Mouse (Mus musculus): ENCODE measurements around the gene E130311K13Rik.

E130311K13Rik gene

DNA sequence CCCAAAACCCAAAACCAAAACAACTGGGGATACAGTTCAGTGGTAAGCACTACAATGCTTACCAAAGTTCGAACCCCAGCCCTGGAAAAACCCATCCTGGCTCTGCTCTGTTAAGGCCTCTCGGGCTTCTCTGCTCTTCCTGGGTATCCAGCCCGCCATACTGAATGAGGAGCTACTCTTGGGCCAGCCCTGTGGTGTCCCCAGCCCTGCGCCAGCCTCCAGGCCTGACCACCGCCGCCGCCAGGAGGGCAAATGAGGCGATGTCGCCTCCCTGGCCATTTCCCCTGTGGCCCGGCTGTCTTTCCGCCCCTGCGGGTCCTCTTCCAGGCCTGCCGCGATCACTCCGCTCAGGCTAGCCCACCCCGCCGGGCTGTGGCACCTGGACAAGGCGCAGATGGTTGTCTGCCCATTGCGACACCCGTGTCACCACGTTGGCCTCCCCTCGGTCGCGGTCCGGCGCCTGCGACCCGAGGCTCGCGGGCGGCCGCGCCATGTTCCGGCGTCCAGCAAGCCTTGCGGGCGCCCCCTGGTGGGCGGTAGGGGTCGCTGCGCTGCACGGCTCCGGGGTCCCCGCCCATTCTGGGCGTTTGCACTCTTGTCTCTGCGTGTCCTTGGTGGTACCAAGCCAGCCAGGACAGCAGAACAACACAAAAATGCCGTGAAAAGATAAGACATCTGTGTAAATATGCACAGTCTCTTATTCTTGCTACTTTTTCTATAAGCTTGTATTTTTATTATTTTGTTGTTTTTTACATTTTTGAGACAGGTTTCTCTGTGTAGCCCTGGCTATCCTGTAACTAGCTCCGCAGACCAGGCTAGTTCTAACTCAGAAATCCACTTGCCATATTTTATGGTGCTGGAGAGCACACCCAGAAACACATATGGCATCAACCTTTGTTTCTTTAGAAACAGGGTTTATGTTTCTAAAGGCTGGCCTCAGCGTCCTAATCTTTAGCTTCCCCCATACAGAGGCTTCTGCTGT is at the start of gene E130311K13Rik:
Gene E130311K13Rik, minus strand, starts transcription at position 595 of the 982 bp plus-strand sequence.
- peak; percentile 86 for DNase-seq (ENCODE audit: low spot score)

DNA sequence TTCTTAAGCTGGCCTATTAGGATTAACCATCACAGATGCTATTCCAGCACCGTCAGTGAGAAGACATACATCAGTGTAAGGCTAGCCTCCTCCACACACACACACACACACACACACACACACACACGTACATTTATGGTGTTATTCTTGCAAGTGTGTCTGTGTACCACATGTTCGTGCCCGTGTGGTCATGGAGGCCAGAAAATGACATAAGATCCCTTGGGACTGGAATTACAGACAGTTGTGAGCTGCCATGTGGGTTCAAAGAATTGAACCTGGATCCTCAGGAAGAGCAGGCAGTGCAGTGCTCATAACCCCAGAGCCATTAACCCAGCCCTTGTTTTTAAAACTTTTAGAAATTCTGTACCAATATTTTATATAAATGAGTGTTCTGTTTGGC is 48.6 kb upstream of the E130311K13Rik start:
- no peak for DNase-seq (ENCODE audit: low spot score)

DNA sequence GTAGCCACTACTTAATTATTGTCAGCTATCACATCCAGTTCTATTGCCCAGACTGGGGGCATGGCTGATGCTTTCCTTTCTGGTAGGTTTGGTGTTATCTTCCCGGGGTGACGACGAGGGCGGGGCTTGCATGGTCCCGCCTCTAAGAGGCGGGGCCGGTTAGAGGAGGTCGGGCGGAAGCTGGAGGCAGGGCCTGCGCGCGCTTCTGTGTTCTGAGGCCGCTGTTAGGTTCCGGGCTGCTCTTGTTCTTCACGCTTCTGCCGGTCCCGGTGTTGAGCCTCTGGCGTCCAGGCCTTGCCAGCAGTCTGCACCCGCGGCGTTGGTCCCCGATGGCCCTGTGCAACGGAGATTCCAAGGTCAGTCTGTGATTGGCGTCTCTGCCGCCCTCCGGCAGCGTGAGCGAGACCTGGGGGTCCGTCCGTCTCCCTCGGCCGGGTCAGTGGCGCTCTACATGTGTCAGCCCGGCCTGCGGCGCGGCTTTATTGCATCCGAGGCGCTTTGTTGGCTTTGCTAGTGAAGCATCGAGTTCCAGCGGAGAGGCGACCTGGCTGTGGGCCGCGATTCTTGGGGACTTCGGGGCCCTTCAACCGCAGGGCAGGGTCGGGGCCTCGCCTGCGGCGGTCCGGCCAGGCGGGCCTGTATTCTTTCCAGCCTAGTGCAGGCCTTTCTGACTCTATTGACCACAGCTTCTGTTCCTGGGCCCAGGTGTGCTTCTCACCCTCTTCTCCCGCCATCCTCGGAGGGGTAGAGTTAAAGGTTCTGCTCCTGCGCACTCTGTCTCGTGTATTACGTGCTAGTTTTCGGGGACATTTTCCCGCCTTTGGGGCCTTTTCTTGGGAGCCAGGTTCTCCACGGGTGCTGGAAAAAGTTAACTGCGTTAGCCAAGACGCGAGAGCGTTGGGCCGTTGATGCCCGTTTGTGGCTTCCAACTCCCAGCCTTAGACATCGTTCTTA is 47.0 kb upstream of the E130311K13Rik start, which contains the start of gene Gmps:
Gene Gmps, plus strand, starts transcription at position 152 of the 954 bp plus-strand sequence.
- peak; percentile 76 for DNase-seq (ENCODE audit: low spot score)

DNA sequence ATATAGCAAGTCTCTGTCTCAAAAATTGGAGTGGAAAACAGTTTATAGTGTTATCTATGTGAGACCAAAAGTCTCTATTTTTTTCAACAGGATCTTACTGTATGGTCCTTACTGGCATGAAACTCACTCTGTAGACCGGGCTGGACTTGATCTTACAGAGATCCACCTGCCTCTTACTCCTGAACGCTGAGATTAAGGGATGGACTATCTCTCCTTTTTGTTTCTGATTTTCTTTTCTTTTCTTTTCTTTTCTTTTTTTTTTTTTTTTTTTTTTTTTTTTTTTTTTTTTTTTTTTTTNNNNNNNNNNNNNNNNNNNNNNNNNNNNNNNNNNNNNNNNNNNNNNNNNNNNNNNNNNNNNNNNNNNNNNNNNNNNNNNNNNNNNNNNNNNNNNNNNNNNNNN is 36.7 kb upstream of the E130311K13Rik start:
- DNase-seq (ENCODE audit: low spot score) = no peak

DNA sequence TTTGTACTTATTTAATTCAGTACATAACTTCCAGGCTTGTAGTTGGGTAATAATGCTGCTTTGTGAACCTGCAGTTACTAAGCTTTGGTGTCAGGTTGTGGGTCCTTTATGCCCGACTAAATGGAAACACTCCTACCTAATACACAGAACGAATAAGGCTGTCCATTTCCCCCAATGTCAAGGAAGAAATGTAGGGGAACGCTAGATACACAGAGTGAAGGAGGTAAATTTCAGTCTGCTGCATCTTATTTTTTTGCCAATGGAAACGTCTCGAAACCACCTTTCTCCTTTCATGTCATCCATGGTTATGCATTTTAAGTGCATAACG is 35.6 kb upstream of the E130311K13Rik start:
- DNase-seq (ENCODE audit: low spot score) = no peak

DNA sequence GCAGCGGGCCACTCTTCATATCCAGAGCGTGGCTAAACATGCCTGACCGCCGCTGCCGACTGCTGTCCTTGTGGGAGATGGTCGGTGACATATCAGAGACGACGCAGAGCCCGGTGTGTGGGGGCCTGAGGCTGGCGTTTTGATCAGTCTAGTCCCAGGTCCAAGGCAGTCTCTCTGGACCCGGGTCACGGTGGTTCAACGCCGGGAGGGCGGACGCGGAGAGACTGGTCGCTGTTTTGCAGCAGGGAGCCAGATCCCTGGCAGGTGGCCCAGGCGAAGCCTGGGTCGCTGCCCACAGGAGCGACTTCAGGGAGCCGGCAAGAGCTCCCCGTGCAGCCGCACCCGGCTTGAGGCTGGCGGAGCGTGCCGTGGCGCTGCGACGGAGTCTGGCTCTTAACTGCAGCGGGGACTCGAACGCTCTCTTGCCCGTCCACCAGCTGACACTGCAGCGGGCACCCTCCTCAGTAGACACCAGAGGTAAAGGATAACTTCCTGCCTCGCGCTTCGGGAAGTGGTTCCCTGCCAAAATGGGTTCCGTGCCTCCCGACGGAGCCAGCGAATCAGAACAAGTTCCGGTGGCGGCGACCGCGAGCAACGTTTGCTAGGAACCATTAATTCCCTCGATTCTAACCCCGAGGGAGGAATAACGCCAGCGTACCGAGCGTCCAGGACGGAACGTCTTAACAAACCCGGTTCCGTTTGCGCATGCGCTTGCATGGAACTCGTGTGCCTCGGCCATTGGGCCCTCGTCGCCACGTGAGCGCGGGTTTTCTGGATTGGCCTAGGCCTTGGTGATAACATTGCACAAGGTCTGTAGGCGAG is 35.0 kb upstream of the E130311K13Rik start, which contains the start of gene Slc33a1:
Gene Slc33a1, minus strand, starts transcription at position 669 of the 822 bp plus-strand sequence.
- peak; percentile 98 for DNase-seq (ENCODE audit: low spot score)

DNA sequence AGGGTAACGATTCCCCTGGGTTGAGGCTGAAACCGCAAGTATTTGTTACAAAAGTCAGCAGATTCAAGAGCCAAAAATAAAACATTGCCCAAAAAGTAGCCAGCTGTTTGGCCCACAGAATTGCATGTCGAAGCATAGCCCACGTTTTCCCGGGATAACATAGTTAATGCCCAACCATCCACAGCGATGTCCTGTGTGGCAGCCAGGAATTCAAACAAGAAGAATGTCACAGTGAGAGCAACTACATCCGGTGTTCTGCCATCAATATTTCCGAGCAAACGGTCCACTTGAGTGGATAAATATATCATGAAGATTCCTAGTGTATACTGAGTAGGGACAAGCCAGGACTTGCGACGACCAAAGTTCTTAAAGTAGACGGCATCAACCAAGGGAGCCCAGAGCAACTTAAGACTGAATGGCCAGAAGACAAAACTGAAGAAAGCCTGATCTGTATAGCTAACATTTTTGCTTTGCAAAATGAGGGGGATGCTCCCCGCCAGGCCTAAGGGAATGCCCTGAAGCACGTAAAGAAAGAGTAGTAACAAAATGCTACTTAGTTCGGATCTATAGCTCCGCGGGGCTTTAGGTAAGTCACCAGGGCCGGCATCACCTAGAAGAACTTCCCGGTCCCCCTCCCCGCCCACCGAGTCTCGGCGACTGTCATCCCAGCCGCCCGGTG is 34.3 kb upstream of the E130311K13Rik start:
- no peak for DNase-seq (ENCODE audit: low spot score)

DNA sequence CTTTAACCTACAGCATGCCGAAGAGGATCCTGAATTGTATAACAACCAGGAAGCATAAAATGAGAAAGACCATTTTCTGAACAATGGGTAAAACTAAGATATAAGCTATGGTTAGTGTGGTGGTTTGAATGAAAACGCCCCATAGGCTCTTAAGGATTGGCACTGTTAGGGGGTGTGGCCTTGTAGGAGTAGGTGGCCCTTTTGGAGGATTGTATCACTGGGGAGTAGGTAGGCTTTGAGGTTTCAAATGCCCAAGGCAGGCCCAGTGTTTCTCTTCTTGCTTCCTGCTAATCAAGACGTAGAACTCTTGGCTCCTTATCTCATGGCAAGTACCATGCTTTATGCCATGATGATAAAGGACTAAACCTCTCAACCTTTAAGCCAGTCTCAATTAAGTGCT is 20.6 kb upstream of the E130311K13Rik start:
- DNase-seq (ENCODE audit: low spot score) = no peak

DNA sequence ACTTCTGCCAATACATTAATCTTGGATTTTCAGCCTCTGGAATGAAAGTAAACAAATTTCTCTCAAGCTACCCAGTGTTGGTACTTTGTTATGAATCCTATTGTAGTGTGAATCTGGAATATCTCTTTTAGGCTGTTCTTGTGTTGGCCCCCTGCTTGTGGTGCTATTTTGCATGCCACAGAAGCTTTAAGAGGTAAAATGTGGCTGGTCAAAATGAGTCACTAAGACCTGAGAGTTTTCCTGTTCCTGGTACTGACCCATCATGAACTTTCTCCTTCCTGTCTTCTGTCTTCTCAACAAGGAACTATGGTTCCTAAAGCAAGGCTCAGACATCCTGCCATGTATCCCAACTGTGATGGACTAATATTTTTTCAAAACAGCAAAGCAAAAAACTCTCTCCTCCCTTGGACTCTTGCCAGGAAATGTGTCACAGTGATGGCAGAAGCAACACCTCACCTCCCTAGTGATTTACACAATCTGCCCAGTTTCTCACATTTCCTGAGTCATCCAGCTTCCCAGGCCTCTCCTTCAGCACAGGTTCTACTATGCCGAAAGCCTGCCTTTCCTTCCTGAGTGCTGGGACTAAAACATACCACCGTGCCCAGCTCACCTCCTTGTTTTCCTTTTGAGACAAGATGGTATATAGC is 12.1 kb upstream of the E130311K13Rik start:
- DNase-seq (ENCODE audit: low spot score) = no peak

DNA sequence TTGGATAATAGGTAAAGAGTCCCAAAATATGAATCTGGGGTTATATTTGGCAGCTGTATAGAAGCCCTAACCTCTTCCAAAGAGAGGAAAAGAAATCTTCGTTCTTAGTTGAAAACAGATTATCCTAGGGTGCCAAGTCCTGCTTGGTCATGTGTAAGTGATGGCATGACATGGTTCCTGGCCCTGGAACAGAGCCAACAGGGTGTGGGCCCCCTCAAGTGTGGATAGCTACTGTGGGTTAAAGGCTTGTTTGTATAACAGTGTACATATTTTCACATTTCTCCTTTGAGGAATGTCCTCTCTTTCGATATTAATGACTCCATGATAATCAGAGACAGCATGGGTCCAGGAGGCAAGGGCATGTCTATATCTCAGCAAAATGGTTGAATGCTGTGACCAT is 9.7 kb upstream of the E130311K13Rik start:
- no peak for DNase-seq (ENCODE audit: low spot score)

DNA sequence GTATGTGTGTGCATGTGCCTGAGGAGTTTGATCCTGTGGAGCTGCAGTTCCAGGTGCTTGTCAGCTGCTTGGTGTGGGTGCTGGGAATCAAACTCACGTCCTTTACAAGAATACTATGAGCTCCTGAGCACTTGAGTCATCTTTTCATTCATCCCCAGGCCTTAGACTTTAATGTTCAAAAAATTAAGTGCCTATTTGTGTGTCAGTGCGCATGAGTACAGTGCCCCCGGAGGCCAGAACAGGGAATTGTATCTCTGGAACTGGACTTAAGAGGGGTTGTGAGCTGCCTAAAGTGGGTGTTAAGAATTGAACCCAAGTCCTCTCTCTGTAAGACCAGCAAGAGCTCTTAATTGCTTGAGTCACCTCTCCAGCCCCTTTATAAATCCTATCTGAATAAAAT is 9.6 kb downstream of the E130311K13Rik start:
- no peak for DNase-seq (ENCODE audit: low spot score)

DNA sequence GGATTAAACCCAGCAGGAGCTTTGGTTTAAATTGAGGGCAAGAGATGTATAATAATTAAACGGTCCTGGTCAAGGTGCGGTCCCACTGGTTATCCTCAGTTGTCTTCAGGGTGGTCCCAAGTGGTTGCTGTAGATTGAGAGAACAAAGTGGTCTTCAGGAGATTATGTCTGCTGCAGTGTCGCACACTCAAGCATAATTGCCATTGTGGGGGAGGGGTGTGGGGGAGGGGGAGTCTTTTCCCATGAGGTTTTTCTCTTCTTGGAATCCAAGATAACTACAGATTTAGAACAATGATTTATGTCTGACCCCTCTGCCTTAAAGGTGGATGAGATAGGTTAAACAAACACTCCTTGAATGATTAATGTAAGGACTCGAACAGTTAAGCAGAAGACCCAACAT is 19.0 kb downstream of the E130311K13Rik start:
- no peak for DNase-seq (ENCODE audit: low spot score)

DNA sequence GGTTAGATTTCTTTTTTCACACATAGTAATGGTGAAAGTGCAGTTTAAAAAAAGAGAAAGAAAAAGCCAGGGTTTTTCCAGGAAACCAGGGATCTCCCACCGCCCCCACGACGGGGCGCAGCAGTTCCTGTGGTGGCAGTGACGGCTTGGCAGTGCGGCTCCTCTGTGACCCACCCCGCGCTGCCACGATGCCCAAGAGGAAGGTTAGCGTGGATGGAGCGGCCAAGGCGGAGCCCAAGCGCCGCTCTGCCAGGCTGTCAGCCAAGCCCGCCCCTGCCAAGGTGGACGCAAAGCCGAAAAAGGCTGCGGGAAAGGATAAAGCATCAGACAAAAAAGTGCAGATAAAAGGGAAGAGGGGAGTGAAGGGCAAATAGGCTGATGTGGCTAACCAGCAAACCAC is 24.0 kb downstream of the E130311K13Rik start:
- DNase-seq (ENCODE audit: low spot score) = no peak

DNA sequence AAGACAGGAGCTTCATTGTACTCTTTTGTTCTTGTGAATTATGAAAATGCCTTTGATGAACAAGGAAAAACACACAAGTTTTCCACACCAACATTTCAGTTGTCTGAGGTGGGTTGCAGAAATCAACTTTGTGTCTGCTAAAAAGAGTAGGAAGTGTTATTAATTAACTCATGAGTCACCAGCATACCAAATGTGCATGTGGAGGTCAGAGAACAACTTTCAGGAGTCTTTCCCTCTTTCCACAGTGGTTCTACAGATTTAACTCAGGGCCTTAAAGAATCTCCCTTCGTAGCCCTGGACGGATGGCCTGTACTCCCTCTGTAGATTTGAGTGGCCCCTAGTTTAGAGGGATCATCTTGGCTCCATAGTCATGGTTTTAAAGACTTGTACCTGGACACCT is 25.1 kb downstream of the E130311K13Rik start:
- DNase-seq (ENCODE audit: low spot score) = no peak

DNA sequence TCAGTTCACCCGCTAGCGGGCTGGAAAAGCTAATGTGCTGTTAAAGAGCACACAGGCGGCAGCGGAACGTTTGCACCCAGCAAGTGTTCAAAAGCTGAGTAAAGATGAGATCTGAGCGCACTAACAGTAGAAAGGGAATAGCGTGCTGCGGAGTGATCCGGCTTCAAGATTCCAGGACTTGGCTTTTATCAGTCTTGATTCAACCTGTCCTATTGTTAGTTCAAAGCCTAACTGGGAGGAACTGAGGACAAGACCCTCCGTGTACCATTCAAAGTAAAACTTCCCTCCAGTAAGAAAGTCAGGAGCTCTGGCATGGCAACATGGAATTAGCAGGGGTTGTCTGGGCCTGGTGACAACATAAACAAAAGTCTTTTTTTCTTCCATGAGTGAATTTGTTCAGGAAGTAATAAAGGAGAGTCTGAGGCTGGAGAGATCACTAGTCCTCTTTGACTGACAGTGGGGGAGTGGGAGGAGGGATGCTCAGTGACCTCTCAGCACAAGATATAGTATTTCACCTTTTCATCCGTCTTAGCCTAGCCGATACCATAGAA is 29.2 kb downstream of the E130311K13Rik start:
- DNase-seq (ENCODE audit: low spot score) = no peak

DNA sequence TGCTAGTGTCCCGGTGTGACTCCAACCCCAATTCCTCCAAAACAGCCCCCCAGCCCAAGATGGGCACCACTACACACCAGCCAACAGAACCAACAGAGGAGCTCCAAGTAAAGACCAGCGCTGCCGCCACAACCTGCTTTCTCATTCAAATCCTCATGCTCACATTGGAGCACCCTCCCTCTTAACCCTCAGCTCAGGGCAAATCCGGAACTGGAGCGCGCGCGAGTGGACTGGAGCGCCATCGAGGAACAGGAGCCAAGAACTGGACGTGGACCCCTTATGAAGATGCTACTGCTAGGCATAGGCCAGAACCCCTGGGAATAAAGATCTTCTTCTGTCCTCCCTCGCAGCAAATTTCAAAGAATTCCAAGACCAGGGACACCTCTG is 30.0 kb downstream of the E130311K13Rik start, which contains the start of gene Plch1:
Gene Plch1, minus strand, starts transcription at position 164 of the 387 bp plus-strand sequence.
- peak; percentile 17 for DNase-seq (ENCODE audit: low spot score)

DNA sequence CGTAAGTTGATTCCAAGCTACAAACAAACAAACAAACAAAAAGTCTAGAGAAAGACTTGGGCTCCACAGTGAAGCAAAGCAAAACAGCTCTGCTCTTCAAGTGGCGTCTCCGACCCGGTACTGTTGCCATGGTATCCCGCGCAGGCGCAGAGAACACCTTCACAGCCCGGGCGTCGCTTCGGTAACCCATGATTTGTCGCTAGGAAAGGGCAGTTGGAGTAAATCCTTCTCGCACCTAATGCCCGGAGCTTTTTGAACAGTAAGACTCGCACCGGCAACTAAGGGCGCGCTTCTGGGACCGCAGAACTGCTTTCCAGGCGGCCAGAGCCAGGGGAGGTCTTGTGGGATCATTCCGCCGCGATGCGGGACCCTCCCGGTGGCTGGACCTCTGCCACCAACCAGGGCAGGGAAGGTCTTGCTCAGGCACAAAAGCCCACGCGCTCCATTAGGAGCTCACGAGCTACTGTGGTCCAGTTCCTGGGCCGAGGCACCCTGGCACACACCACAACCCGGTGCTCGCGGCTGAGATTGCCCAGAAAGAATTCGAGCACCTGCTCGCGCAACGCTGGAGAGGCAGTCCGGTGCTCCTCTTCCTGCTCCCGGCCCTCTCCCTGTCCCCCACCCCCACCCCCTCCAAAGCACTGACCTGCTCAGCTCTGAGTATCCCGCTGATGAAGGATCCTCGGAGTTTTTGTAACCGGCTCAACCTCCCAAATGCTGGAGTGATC is 30.5 kb downstream of the E130311K13Rik start:
- peak; percentile 36 for DNase-seq (ENCODE audit: low spot score)

DNA sequence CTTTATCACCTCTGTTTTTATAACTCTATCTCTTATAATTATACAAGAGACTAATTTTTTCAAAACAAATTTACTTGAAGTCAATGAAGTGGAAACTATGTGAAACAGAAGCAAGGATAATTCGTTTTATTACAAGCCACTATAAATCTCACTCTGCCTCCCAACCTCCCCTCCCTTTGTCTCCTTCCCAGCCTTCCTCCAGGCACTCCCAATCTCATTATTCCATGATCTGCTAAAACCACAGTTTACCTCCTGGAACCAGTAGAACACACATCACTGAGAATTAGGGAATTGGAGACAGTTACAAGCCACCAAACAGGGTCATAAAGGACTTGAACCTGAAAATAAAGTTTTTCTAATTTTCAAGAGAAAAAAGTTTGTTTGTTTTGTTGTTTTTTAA is 32.1 kb downstream of the E130311K13Rik start:
- no peak for DNase-seq (ENCODE audit: low spot score)

DNA sequence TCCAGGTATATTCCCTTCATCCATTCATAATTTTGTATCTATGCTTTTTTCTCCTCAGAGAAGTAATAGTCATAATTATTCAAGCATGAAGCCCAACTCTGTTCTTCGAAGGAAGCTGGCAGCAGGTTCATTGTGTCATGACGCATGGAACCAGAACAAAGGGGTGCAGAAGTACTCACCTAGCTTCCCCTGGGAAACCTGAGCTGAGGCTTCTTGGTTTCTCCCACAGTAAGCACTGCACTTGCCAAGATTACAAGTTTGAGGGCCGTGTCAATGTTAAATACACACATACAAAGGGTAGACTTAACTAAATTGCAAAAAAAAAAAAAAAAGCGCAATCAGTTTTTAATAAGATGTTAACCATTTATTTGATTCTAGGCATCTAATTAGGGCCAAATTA is 33.0 kb downstream of the E130311K13Rik start:
- DNase-seq (ENCODE audit: low spot score) = no peak
